Mouse (Mus musculus) heart, embryonic 13.5 days (tissue): ENCODE measurements around the gene Gm9. TPM values are rescaled to one million over a fixed set of nuclear protein-coding genes. Genes with fewer than 3 reads are reported as not detected.
"Not testable (repeated sequence)": the region's sequence is repeated elsewhere in the genome, so short reads cannot be mapped to it uniquely, and the experiment has no call there.

Experiments
- ATAC-seq: fragments of 200-750 bp; cut with Nextera tagmentation; 2 replicates; pipeline ENCODE4 v1.8.0; 2017; ENCODE audit warnings: moderate TSS enrichment; ENCODE audit not compliant: insufficient number of reproducible peaks, low FRiP score, low TSS enrichment; ENCODE audit errors: extremely low read depth
- H3K27ac ChIP-seq: fragments of 300-500 bp; sonication (generic); replicated peaks from 2 replicates; pipeline ENCODE4 v1.5.1; 2015; ENCODE audit warnings: moderate library complexity, mild to moderate bottlenecking, inconsistent platforms
- H3K27me3 ChIP-seq: fragments of 300-500 bp; sonication (generic); replicated peaks from 2 replicates; pipeline ENCODE4 v1.6.1; 2015; ENCODE audit warnings: mild to moderate bottlenecking, inconsistent platforms
- H3K36me3 ChIP-seq: fragments of 300-500 bp; sonication (generic); 2 replicates; pipeline ENCODE4 v1.6.1; 2015; ENCODE audit warnings: mild to moderate bottlenecking, inconsistent platforms
- H3K4me1 ChIP-seq: fragments of 300-500 bp; sonication (generic); 2 replicates; pipeline ENCODE4 v1.6.1; 2015; ENCODE audit warnings: inconsistent platforms
- H3K4me2 ChIP-seq: fragments of 300-500 bp; sonication (generic); 2 replicates; pipeline ENCODE4 v1.6.1; 2015; ENCODE audit warnings: inconsistent platforms, mild to moderate bottlenecking, moderate library complexity
- H3K4me3 ChIP-seq: fragments of 300-500 bp; sonication (generic); 2 replicates; pipeline ENCODE4 v1.5.1; 2015; ENCODE audit warnings: moderate library complexity, mild to moderate bottlenecking, inconsistent platforms
- H3K9ac ChIP-seq: fragments of 300-500 bp; sonication (generic); 2 replicates; pipeline ENCODE4 v1.6.1; 2015; ENCODE audit warnings: inconsistent platforms, mild to moderate bottlenecking, moderate library complexity
- H3K9me3 ChIP-seq: fragments of 300-500 bp; sonication (generic); 2 replicates; pipeline ENCODE4 v1.6.1; 2016; ENCODE audit warnings: inconsistent platforms
- WGBS: fragments of 180-500 bp; shearing (Covaris S2); methylation state at CpG from one replicate; pipeline ENCODE4 v1.1.7; 2015; ENCODE audit warnings: mixed read lengths; 5-methylcytosine and 5-hydroxymethylcytosine counted together
- polyA plus RNA-seq: library from polyadenylated mRNA; unstranded; fragments of >200 nt; fragmentation: Nextera tagmentation; extraction: Ambion mirVana; gene quantifications from 2 replicates; pipeline ENCODE4 v1.2.1, GENCODE M21; 2015

The Gm9 gene
- not detected in 2 replicates for polyA plus RNA-seq

- no peaks in the 10 kb centered on the region for H3K9me3 ChIP-seq
- H3K27ac ChIP-seq: no peak within 1 kb of the TSS
- ATAC-seq: no peak
- no peaks in the 10 kb centered on the region for H3K27me3 ChIP-seq
- no peak within 1 kb of the TSS for H3K4me3 ChIP-seq
- 85% methylated on average over 10 of the region's 10 CpGs for whole genome bisulfite sequencing
- no peaks in the 10 kb centered on the region for H3K4me1 ChIP-seq
- H3K9ac ChIP-seq: no peak within 1 kb of the TSS
- H3K36me3 ChIP-seq: no peaks in the 10 kb centered on the region
- no peak within 1 kb of the TSS for H3K4me2 ChIP-seq
Measured at GRCm38 (mm10) chrX:37210941-37211340, at the start of gene Gm9. Gene Gm9 (minus strand): TSS chrX:37211041.

- not testable (repeated sequence) for H3K36me3 ChIP-seq, ATAC-seq, H3K27me3 ChIP-seq, H3K4me1 ChIP-seq, H3K27ac ChIP-seq, H3K4me3 ChIP-seq, H3K9ac ChIP-seq, H3K9me3 ChIP-seq, H3K4me2 ChIP-seq
- WGBS: 70% methylated on average over 1 of the region's 3 CpGs
Measured at GRCm38 (mm10) chrX:37249619-37250018, 38.8 kb upstream of the Gm9 start, which contains the start of gene Rhox3a. Gene Rhox3a (plus strand): TSS chrX:37249919.

GRCm38 (mm10) chrX:37244676-37245075 lies 33.8 kb upstream of the Gm9 start, which contains the start of gene Rhox2a:
Gene Rhox2a (plus strand): TSS chrX:37244976.
- not testable (repeated sequence) for H3K4me3 ChIP-seq, H3K27me3 ChIP-seq, H3K36me3 ChIP-seq, H3K4me1 ChIP-seq, H3K9me3 ChIP-seq, ATAC-seq, H3K9ac ChIP-seq, H3K4me2 ChIP-seq, H3K27ac ChIP-seq
- WGBS: 64% methylated on average over 2 of the region's 9 CpGs

- WGBS: 53% methylated on average over 1 of the region's 1 CpGs
- H3K9ac ChIP-seq, H3K4me2 ChIP-seq: not testable (repeated sequence)
Measured at GRCm38 (mm10) chrX:37222158-37222557, 11.3 kb upstream of the Gm9 start, which contains the start of gene Rhox1. Gene Rhox1 (minus strand): TSS chrX:37222258.

DNA sequence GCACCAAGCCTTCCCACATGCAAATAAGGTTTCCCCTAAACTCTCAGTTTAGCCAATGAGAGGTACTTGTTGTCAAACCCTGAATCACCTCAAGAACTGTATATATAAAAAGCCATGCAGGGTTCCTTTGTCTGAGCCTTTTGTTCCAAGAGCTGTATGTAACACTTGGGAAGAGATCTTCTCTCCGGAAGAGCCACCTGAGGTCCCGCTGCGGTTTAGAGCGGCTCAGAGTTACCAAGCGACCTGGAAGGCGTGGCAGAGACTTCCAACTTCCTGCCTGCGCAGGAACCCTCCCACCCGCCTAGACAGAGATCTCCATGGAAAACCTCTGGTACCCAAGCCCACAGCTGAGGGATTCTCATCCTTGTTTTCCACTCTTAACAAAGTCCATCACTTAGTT lies 12.2 kb downstream of the Gm9 start:
- H3K9ac ChIP-seq: no peak overlapping the region
- no peak for ATAC-seq

More at GRCm38 (mm10) chrX:37222158-37222557, 11.3 kb upstream of the Gm9 start, which contains the start of gene Rhox1:
- not testable (repeated sequence) for H3K4me1 ChIP-seq, ATAC-seq, H3K4me3 ChIP-seq, H3K36me3 ChIP-seq, H3K27me3 ChIP-seq, H3K9me3 ChIP-seq, H3K27ac ChIP-seq

GRCm38 (mm10) chrX:37191744-37192379 lies 19.0 kb downstream of the Gm9 start:
- no peak for ATAC-seq

More for the DNA sequence above, 12.2 kb downstream of the Gm9 start:
- Histone ChIP-seq H3K4me2 (no peak overlapping the region), H3K27me3 (no peaks in the 10 kb centered on the region), H3K36me3 (no peaks in the 10 kb centered on the region), H3K9me3 (no peaks in the 10 kb centered on the region), H3K4me1 (no peaks in the 10 kb centered on the region), H3K27ac (no peak overlapping the region), H3K4me3 (no peak overlapping the region)
- 52% methylated on average over 8 of the region's 8 CpGs for WGBS

GRCm38 (mm10) chrX:37191105-37191743 lies 19.6 kb downstream of the Gm9 start, which contains the start of the genes Ndufa1 and Rnf113a1:
Gene Ndufa1 (minus strand): TSS chrX:37191163.
Gene Rnf113a1 (plus strand): TSS chrX:37191245.
- H3K27ac ChIP-seq: peak within 1 kb of the TSS; percentile 63
- 9% methylated on average over 63 of the region's 63 CpGs for WGBS
- peak; percentile 46; the same call in 1 of the 2 replicates for ATAC-seq
- H3K4me2 ChIP-seq: peak within 1 kb of the TSS; percentile 79
- no peaks in the 10 kb centered on the region for H3K27me3 ChIP-seq
- H3K4me1 ChIP-seq: peaks cover 4% of the 10 kb centered on the region
- H3K36me3 ChIP-seq: peaks cover 5% of the 10 kb centered on the region; the same call in 1 of the 2 replicates
- H3K4me3 ChIP-seq: peak within 1 kb of the TSS; percentile 66
- peak within 1 kb of the TSS; percentile 80 for H3K9ac ChIP-seq
- H3K9me3 ChIP-seq: no peaks in the 10 kb centered on the region

More at GRCm38 (mm10) chrX:37191744-37192379, 19.0 kb downstream of the Gm9 start:
- WGBS: 18% methylated on average over 28 of the region's 28 CpGs
- peaks cover 5% of the 10 kb centered on the region; the same call in 1 of the 2 replicates for H3K36me3 ChIP-seq
- peaks cover 4% of the 10 kb centered on the region for H3K4me1 ChIP-seq
- H3K27ac ChIP-seq: no peak overlapping the region
- no peaks in the 10 kb centered on the region for H3K27me3 ChIP-seq
- no peaks in the 10 kb centered on the region for H3K9me3 ChIP-seq
- peak overlapping the region; percentile 79 for H3K4me2 ChIP-seq
- peak overlapping the region; percentile 80 for H3K9ac ChIP-seq
- peak overlapping the region; percentile 66 for H3K4me3 ChIP-seq

- H3K4me3 ChIP-seq: peak overlapping the region; percentile 66
- peak overlapping the region; percentile 79 for H3K4me2 ChIP-seq
- H3K4me1 ChIP-seq: peaks cover 4% of the 10 kb centered on the region
- H3K27ac ChIP-seq: no peak overlapping the region
- no peaks in the 10 kb centered on the region for H3K27me3 ChIP-seq
- peaks cover 5% of the 10 kb centered on the region; the same call in 1 of the 2 replicates for H3K36me3 ChIP-seq
- no peaks in the 10 kb centered on the region for H3K9me3 ChIP-seq
- WGBS: 11% methylated on average over 20 of the region's 20 CpGs
- no peak for ATAC-seq
- H3K9ac ChIP-seq: peak overlapping the region; percentile 80
Measured at GRCm38 (mm10) chrX:37190755-37191104, 20.1 kb downstream of the Gm9 start.

- H3K36me3 ChIP-seq, H3K9ac ChIP-seq, H3K4me3 ChIP-seq, H3K27ac ChIP-seq, H3K27me3 ChIP-seq, ATAC-seq, H3K4me1 ChIP-seq, H3K9me3 ChIP-seq: not testable (repeated sequence)
- H3K4me2 ChIP-seq: peak overlapping the region; percentile 54
- 47% methylated on average over 7 of the region's 8 CpGs for WGBS
Measured at GRCm38 (mm10) chrX:37184401-37184800, 26.4 kb downstream of the Gm9 start.

DNA sequence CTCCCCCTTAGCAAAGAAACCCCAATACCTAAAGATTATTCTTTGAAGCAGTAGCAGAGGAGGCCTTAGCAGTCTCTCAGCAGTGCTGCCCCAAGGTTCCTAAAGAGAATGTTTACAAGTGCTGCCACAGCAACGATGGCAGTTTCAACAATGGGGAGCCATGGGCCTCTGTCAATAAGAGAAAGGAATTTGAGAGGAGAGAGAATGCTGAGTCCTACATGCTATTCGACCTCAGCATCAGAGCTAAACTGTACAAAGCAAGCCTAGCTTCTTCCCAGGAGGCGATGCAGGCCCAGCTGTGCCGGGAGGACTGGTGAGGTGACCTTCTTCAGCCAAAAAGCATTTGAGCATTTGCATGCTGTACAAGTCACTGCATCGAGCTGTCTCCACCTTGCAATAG lies 42.1 kb downstream of the Gm9 start, which contains the start of gene Akap14:
Akap14 (minus strand) TSS at position 101 of the 400 bp plus-strand sequence.
- Histone ChIP-seq H3K27me3 (no peaks in the 10 kb centered on the region), H3K36me3 (no peaks in the 10 kb centered on the region), H3K4me2 (no peak within 1 kb of the TSS), H3K9ac (no peak within 1 kb of the TSS), H3K4me1 (no peaks in the 10 kb centered on the region), H3K4me3 (no peak within 1 kb of the TSS), H3K27ac (no peak within 1 kb of the TSS), H3K9me3 (no peaks in the 10 kb centered on the region)
- whole genome bisulfite sequencing: 46% methylated on average over 5 of the region's 5 CpGs
- no peak for ATAC-seq

GRCm38 (mm10) chrX:37167085-37167484 lies 43.8 kb downstream of the Gm9 start:
- WGBS: 22% methylated on average over 3 of the region's 3 CpGs
- no peak for ATAC-seq

More at GRCm38 (mm10) chrX:37167085-37167484, 43.8 kb downstream of the Gm9 start:
- H3K27ac ChIP-seq: no peak overlapping the region
- no peak overlapping the region for H3K4me2 ChIP-seq
- H3K27me3 ChIP-seq: peaks cover 4% of the 10 kb centered on the region; the same call in 1 of the 2 replicates
- H3K9me3 ChIP-seq: no peaks in the 10 kb centered on the region
- no peaks in the 10 kb centered on the region for H3K36me3 ChIP-seq
- no peak overlapping the region for H3K9ac ChIP-seq
- no peaks in the 10 kb centered on the region for H3K4me1 ChIP-seq
- no peak overlapping the region for H3K4me3 ChIP-seq
